Mouse (Mus musculus) testis, postnatal 14 days (tissue): ENCODE results near the gene 1700021F07Rik.

Experiments used
- DNase-seq: peaks from one replicate; pipeline ENCODE4 v3.0.0; 2021; ENCODE audit warnings: low spot score

Gene 1700021F07Rik

GRCm38 (mm10) chr2:173563336-173563735 is 41.0 kb downstream of the 1700021F07Rik start:
- no peak for DNase-seq

- no peak for DNase-seq
These were observed 41.8 kb downstream of the 1700021F07Rik start for GRCm38 (mm10) chr2:173564179-173564578.
